Mouse (Mus musculus) ovary, adult 18-20 months (tissue): ENCODE data around the gene Tmem143.
"Not testable (repeated sequence)": the region's sequence is repeated elsewhere in the genome, so short reads cannot be mapped to it uniquely, and the experiment has no call there.

ENCODE experiments used
- DNase-seq: peaks from one replicate; pipeline ENCODE4 v3.0.0; 2022; ENCODE audit warnings: low spot score, mixed read lengths

Tmem143 gene

GRCm38 (mm10) chr7:45922928-45923761 lies 26.4 kb downstream of the Tmem143 start:
- peak; percentile 95 for DNase-seq

- peak; percentile 78 for DNase-seq
Measured at GRCm38 (mm10) chr7:45923762-45924428, 27.2 kb downstream of the Tmem143 start, which contains the start of gene Ccdc114. Gene Ccdc114, plus strand, starts transcription at chr7:45924072.

GRCm38 (mm10) chr7:45924429-45924816 lies 27.7 kb downstream of the Tmem143 start:
- DNase-seq: no peak

- no peak for DNase-seq
Measured at GRCm38 (mm10) chr7:45928626-45929295, 32.0 kb downstream of the Tmem143 start.

- no peak for DNase-seq
Measured at GRCm38 (mm10) chr7:45929688-45930087, 32.9 kb downstream of the Tmem143 start.

GRCm38 (mm10) chr7:45933766-45934165 lies 37.0 kb downstream of the Tmem143 start:
- not testable (repeated sequence) for DNase-seq

GRCm38 (mm10) chr7:45935114-45935513 lies 38.4 kb downstream of the Tmem143 start:
- no peak for DNase-seq

- DNase-seq: no peak
Measured at GRCm38 (mm10) chr7:45939836-45940235, 43.1 kb downstream of the Tmem143 start.

- no peak for DNase-seq
Measured at GRCm38 (mm10) chr7:45941986-45942385, 45.2 kb downstream of the Tmem143 start.

GRCm38 (mm10) chr7:45943280-45943679 lies 46.5 kb downstream of the Tmem143 start:
- not testable (repeated sequence) for DNase-seq

GRCm38 (mm10) chr7:45949061-45949460 lies 52.3 kb downstream of the Tmem143 start:
- no peak for DNase-seq

GRCm38 (mm10) chr7:45956611-45957010 lies 59.9 kb downstream of the Tmem143 start:
- no peak for DNase-seq
